Mouse (Mus musculus): ENCODE measurements around the gene Actl11. TPM values are rescaled to one million over a fixed set of nuclear protein-coding genes. Genes with fewer than 3 reads are reported as not detected.

Gene Actl11
- not detected in 2 replicates for polyA plus RNA-seq (2016; fragmentation: Nextera tagmentation; extraction: Ambion mirVana)

DNA sequence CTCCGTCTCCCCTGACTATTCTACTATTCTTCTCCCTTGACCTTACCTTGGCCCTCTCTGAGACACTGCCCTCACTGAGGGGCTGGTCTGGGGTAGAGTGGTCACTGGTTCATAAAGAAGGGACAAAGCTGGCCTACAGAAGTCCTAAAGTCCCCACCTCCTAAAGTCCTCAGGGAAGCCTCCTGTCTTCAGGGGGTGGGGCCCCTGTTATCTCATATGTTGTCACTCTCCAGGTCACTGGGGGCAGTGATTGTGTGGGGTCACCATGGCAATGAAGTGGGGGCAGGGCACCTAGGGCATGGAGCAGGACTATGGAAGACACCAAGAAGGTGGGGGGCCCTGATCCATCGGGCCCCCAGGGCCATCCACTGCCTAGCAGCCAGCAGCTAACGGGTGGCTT, at the start of gene Actl11:
Gene Actl11 (plus strand): TSS at position 301 of the 400 bp plus-strand sequence.
- no peak for DNase-seq (ENCODE audit: extremely low spot score, low spot score)
- Histone ChIP-seq H3K36me3 (replicated peaks) (no peaks in the 10 kb centered on the region), H3K27me3 (ENCODE audit: poor library complexity, severe bottlenecking) (peaks cover 8% of the 10 kb centered on the region; the same call in 1 of the 2 replicates), H3K4me3 (no peak within 1 kb of the TSS), H3K9me3 (no peaks in the 10 kb centered on the region), H3K4me1 (peaks cover 50% of the 10 kb centered on the region), H3K27ac (no peak within 1 kb of the TSS)
- 74% methylated on average over 3 of the region's 3 CpGs for WGBS

- no peaks in the 10 kb centered on the region for H3K9me3 ChIP-seq
- H3K36me3 ChIP-seq (replicated peaks), result no peaks in the 10 kb centered on the region
- DNase-seq (ENCODE audit: extremely low spot score, low spot score), result no peak
- H3K27me3 ChIP-seq (ENCODE audit: poor library complexity, severe bottlenecking), result no peaks in the 10 kb centered on the region
- no peak overlapping the region for H3K4me3 ChIP-seq
- H3K4me1 ChIP-seq, result no peaks in the 10 kb centered on the region
- 80% methylated on average over 4 of the region's 4 CpGs for WGBS
- no peak overlapping the region for H3K27ac ChIP-seq
Observed at GRCm38 (mm10) chr9:107880411-107880810, 47.9 kb upstream of the Actl11 start.

DNA sequence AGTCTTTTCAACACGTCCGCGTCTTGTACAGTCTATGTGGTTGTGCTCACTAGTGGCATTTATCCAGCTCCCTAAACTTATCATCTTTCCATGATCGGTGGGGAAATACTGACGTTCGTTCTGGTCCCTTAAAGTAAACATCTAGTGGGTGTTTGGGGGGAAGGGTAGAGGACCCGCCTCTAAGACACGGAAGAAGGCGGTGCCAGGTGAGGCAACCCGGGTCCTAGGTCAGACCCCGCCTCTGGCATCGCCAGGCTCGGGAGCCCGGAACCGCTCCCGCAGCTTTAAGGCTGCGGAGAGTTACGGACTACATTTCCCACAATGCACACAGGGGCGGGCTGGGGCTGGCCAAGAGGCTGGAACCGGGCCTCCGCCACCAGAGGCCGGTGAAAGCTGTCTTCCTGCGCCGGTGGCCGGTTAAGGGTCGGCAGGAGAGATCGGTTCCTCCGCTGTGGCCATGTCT, 40.4 kb upstream of the Actl11 start, which contains the start of gene Mon1a:
Gene Mon1a (plus strand): TSS at position 348 of the 463 bp plus-strand sequence.
- Histone ChIP-seq H3K9me3 (no peaks in the 10 kb centered on the region), H3K4me1 (peaks cover 14% of the 10 kb centered on the region), H3K4me3 (peak within 1 kb of the TSS; percentile 65), H3K27ac (peak within 1 kb of the TSS; percentile 74), H3K27me3 (ENCODE audit: poor library complexity, severe bottlenecking) (peaks cover 20% of the 10 kb centered on the region), H3K36me3 (replicated peaks) (no peaks in the 10 kb centered on the region)
- DNase-seq (ENCODE audit: extremely low spot score, low spot score), result peak; percentile 82
- WGBS, result under 1% methylated on average over 28 of the region's 28 CpGs

GRCm38 (mm10) chr9:107888267-107888850, 39.9 kb upstream of the Actl11 start:
- DNase-seq (ENCODE audit: extremely low spot score, low spot score), result no peak
- Histone ChIP-seq H3K27me3 (ENCODE audit: poor library complexity, severe bottlenecking) (peaks cover 20% of the 10 kb centered on the region), H3K36me3 (replicated peaks) (no peaks in the 10 kb centered on the region), H3K9me3 (no peaks in the 10 kb centered on the region), H3K27ac (peak overlapping the region; percentile 74), H3K4me1 (peaks cover 14% of the 10 kb centered on the region), H3K4me3 (peak overlapping the region; percentile 65)
- WGBS, result under 1% methylated on average over 18 of the region's 18 CpGs

DNA sequence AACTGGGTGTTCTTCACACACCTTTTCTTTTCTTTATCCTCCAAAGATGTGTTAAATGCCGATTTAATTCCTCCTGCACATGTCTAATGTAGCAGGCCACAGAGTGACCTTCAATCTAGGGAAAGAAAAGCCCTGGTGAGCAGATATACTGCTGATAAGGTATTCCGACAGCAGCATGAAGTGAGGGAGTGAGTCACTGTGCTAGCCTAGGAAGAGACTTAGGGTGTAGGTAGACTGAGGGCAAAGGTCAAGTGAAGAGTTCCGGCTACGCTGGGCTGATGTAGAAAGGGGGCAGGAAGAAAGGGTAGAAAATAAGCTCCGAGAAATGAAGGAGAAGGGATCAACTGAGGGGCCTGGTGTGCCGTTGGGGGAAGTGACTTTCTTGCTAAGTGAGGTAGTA, 38.0 kb upstream of the Actl11 start:
- Histone ChIP-seq H3K36me3 (replicated peaks) (no peaks in the 10 kb centered on the region), H3K27me3 (ENCODE audit: poor library complexity, severe bottlenecking) (peaks cover 20% of the 10 kb centered on the region), H3K4me1 (peaks cover 14% of the 10 kb centered on the region), H3K4me3 (no peak overlapping the region), H3K9me3 (no peaks in the 10 kb centered on the region), H3K27ac (no peak overlapping the region)
- DNase-seq (ENCODE audit: extremely low spot score, low spot score), result no peak
- 90% methylated on average over 6 of the region's 6 CpGs for WGBS

DNA sequence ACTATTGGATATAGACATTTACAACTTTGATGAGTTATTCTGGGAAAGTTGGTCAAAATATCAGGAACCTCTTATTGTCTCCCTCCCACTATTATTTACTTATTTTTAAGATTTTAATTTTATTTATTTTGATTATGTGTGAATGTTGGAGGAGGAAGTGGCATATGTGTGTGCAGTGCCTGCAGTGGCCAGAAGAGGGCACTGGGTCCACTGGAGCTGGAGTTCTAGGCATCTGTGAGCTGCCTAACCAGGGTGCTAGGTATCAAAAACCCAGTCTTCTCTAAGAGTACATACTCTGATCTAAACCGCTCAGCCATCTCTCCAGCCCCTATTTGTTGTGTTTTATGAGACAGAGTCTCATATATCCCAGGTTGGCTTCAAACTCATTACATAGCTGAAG, 37.2 kb upstream of the Actl11 start:
- WGBS, result 94% methylated on average over 1 of the region's 1 CpGs
- Histone ChIP-seq H3K9me3 (no peaks in the 10 kb centered on the region), H3K27me3 (ENCODE audit: poor library complexity, severe bottlenecking) (peaks cover 14% of the 10 kb centered on the region), H3K27ac (no peak overlapping the region), H3K4me1 (peaks cover 14% of the 10 kb centered on the region), H3K4me3 (no peak overlapping the region), H3K36me3 (replicated peaks) (no peaks in the 10 kb centered on the region)
- no peak for DNase-seq (ENCODE audit: extremely low spot score, low spot score)

DNA sequence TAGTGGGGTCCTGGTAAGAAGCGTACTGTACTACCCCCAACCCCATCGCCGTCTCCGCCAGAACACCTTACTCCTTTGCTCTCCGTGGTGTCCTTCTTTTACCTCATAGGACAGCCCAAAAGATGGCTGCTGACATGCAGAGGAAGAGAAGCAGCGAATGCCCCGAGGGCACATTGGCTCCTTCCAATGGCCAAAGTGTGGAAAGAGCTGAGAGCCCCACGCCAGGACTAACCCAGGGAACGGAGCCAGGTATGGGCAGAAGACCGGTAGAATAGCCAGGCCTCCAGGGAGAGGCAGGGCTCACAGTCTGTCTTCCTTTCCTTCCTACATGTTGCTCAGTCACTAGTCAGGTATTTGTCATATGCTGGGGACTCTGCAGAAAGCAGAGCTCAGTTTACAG, 29.7 kb upstream of the Actl11 start:
- H3K9me3 ChIP-seq, result no peaks in the 10 kb centered on the region
- H3K27me3 ChIP-seq (ENCODE audit: poor library complexity, severe bottlenecking), result peaks cover 45% of the 10 kb centered on the region
- WGBS, result 83% methylated on average over 10 of the region's 10 CpGs

DNA sequence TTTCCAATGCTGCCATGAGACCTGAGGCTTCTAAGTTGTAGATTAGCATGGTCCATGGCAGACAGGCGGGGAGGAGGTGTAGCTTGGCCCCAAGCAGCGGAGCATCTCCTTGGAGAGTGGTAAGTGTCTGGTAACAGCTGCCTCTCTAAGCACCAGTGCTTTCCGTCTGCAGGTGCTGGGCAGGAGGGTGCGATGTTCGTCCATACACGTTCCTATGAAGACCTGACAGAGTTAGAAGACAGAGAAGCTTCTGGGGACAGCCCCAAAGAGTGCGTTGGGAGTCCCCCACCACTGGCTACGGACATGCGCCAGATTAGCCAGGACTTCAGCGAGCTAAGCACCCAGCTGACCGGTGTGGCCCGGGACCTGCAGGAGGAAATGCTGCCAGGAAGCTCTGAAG, 28.4 kb upstream of the Actl11 start:
- Histone ChIP-seq H3K4me3 (no peak overlapping the region), H3K27ac (no peak overlapping the region), H3K9me3 (no peaks in the 10 kb centered on the region), H3K4me1 (peaks cover 22% of the 10 kb centered on the region), H3K36me3 (replicated peaks) (peaks cover 15% of the 10 kb centered on the region), H3K27me3 (ENCODE audit: poor library complexity, severe bottlenecking) (peaks cover 46% of the 10 kb centered on the region)
- DNase-seq (ENCODE audit: extremely low spot score, low spot score), result no peak
- WGBS, result 70% methylated on average over 12 of the region's 12 CpGs

More for the DNA sequence above, 29.7 kb upstream of the Actl11 start:
- DNase-seq (ENCODE audit: extremely low spot score, low spot score), result no peak
- Histone ChIP-seq H3K4me3 (no peak overlapping the region), H3K27ac (no peak overlapping the region), H3K36me3 (replicated peaks) (peaks cover 15% of the 10 kb centered on the region), H3K4me1 (peaks cover 21% of the 10 kb centered on the region)

DNA sequence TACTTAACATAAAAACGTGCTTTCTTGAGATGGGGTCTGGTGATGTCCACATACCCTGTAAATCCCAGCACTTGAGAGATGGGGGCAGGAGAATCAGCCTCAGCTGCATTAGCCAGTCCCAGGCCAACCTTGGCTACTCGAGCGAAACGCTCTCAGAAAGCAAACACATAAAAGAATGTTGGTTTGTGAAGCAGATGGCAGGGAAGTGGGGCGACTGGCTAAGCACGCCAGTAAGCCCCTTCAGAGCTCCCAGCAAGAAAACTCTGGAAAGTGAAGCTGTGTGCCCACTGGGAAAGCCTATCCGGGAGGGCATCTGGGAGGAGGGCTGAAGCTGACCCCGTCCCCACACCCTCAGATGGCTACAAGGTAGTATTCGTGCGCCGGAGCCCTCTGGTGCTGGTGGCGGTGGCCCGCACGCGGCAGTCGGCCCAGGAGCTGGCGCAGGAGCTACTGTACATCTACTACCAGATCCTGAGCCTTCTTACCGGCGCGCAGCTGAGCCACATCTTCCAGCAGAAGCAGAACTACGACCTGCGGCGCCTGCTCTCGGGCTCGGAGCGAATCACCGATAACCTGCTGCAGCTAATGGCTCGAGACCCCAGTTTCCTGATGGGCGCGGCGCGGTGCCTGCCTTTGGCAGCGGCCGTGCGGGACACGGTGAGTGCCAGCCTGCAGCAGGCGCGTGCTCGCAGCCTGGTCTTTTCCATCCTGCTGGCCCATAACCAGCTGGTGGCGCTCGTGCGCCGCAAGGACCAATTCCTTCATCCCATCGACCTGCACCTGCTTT, 27.2 kb upstream of the Actl11 start:
- Histone ChIP-seq H3K27ac (peak overlapping the region; percentile 62), H3K4me3 (peak overlapping the region; percentile 55), H3K9me3 (no peaks in the 10 kb centered on the region), H3K27me3 (ENCODE audit: poor library complexity, severe bottlenecking) (peaks cover 55% of the 10 kb centered on the region), H3K4me1 (peaks cover 28% of the 10 kb centered on the region), H3K36me3 (replicated peaks) (peaks cover 15% of the 10 kb centered on the region)
- peak; percentile 75 for DNase-seq (ENCODE audit: extremely low spot score, low spot score)
- WGBS, result 2% methylated on average over 44 of the region's 44 CpGs

GRCm38 (mm10) chr9:107901627-107901914, 26.7 kb upstream of the Actl11 start:
- Histone ChIP-seq H3K4me3 (peak overlapping the region; percentile 55), H3K4me1 (peaks cover 33% of the 10 kb centered on the region), H3K36me3 (replicated peaks) (peaks cover 15% of the 10 kb centered on the region), H3K27ac (no peak overlapping the region; the same call in 1 of the 2 replicates), H3K9me3 (no peaks in the 10 kb centered on the region), H3K27me3 (ENCODE audit: poor library complexity, severe bottlenecking) (peaks cover 60% of the 10 kb centered on the region)
- WGBS, result 8% methylated on average over 17 of the region's 17 CpGs
- DNase-seq (ENCODE audit: extremely low spot score, low spot score), result no peak

GRCm38 (mm10) chr9:107904726-107905125, 23.5 kb upstream of the Actl11 start:
- Histone ChIP-seq H3K27me3 (ENCODE audit: poor library complexity, severe bottlenecking) (peaks cover 73% of the 10 kb centered on the region), H3K4me1 (peaks cover 63% of the 10 kb centered on the region), H3K36me3 (replicated peaks) (peaks cover 12% of the 10 kb centered on the region; the same call in 1 of the 2 replicates), H3K9me3 (no peaks in the 10 kb centered on the region), H3K27ac (no peak overlapping the region), H3K4me3 (no peak overlapping the region)
- 7% methylated on average over 4 of the region's 4 CpGs for WGBS
- DNase-seq (ENCODE audit: extremely low spot score, low spot score), result peak; percentile 86

DNA sequence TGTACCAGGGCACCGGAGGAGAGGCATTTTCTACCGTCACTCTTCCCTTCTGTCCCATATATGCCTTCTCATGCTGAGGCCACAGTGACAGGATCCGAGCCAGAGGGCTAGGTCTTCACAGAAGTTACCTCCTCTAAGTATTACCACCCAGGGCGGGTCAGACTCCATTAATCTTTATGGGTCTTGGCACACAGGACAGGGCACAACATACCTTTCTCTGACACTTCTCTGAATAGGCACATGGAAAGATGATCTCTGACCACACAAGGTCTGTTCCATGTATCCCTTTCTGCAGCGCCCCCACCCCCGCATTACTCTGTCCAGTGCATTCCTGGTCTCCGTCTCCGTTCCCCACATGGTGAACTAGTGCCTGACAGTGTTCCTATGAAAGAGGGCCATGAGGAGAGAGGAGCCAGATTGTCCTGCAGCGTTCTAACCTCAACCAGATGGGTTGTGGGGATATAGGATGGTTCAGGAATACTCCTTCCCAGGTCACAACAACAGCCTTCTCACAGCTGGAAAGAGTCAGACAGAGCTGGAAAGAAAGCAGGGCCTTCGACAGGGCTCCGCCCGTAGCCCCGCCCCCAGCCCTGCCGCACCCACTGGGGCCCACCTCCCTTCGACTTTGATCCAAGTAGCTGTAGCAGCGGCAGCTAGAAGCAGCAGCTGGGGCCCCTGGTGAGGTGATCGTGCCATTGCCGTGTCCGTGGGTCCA, 21.9 kb upstream of the Actl11 start, which contains the start of gene Mst1r:
Gene Mst1r (plus strand): TSS at position 622 of the 715 bp plus-strand sequence.
- Histone ChIP-seq H3K9me3 (no peaks in the 10 kb centered on the region), H3K27ac (peak within 1 kb of the TSS; percentile 74), H3K4me3 (peak within 1 kb of the TSS; percentile 49), H3K27me3 (ENCODE audit: poor library complexity, severe bottlenecking) (peaks cover 56% of the 10 kb centered on the region), H3K4me1 (peaks cover 48% of the 10 kb centered on the region), H3K36me3 (replicated peaks) (0 out of 2 replicates have a peak, but pooled peaks cover 3% of the 10 kb centered on the region)
- 21% methylated on average over 19 of the region's 19 CpGs for WGBS
- peak; percentile 64 for DNase-seq (ENCODE audit: extremely low spot score, low spot score)
